Mouse (Mus musculus) CH12F3 (cell line): ENCODE measurements around the gene Rhbdl1.

Experiments
- in situ Hi-C: fragments of 300-500 bp; cut with MboI; formaldehyde crosslinking; loops from 2 replicates; pipeline ENCODE4 v1.14.3; 2020; ENCODE audit warnings: low sequenced_read_pairs

Gene Rhbdl1

DNA sequence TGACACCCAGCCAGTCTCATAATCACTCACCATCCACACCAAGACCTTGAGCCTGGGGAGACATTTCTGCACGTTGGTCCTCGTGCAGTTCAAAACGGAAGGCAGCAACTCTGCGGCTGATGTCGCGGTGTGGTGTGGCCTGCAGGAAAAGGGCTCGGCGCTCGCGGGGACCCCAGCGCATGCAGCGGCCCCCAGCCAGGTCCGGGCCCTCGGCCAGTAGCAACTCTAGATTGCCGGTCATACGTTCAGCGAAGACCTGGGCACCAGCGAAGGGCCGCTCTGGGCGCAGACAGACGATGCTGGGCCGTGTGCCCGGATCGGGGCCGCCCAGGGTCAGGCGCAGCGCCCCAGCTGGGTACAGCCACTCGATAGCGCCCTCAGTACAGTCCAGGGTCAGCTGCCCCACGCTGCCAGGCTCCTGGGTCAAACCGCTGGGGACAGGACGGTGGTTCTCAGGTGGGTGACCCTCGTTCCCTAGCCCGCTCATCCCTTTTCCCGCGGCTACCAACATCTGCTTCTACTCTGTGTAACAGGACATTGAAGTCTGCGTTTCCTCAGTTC lies 40.8 kb downstream of the Rhbdl1 start:
- in situ Hi-C loops: no loop called here

DNA sequence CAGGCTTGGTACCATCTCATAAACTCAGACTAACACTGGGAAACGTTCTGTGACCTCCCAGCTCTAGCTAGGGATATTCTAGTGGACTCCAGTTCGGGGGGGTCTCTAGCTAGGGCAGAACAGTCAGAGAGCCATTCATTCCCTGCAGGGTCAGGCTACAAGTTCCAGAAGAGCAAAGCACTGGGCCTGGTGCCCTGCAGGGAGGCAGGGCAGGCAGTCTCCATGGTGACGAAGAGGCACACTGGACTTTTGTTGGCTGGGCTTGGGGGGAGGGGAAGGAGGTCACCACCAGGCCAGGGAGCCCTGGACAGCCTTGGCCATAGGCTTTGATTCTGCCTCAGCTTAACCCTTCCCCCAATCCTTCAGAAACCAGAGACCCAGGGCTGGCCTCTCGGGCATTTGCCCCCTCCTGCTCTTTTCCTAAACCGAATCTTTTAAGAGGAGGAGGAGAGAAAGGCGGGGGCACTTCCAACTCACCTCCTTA lies 41.4 kb downstream of the Rhbdl1 start, which contains the start of gene AC134908.4:
Gene AC134908.4 (minus strand): TSS at position 51 of the 484 bp plus-strand sequence.
- in situ Hi-C loops: no loop called here

DNA sequence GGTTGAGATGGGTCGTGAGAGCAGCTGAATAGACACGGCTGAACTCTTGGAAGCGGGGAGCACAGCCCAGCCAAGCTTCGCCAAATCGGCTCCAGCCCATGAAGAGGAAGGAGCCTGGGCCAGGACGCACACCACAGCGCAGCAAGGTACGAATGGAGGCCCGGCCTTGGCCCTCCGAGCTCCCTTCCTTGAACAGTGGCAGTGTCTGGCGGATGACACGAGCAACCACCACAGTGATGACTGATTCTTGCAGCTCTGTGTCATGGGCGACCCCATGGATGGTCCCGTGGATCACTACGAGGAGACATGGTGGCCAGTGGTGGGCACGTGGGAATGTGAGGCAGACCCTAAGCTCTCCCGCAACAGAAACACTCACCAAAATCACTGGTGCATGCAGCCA lies 42.1 kb downstream of the Rhbdl1 start:
- in situ Hi-C loops: no loop called here

GRCm38 (mm10) chr17:25794197-25794596 lies 42.9 kb downstream of the Rhbdl1 start:
- in situ Hi-C loops: no loop called here

DNA sequence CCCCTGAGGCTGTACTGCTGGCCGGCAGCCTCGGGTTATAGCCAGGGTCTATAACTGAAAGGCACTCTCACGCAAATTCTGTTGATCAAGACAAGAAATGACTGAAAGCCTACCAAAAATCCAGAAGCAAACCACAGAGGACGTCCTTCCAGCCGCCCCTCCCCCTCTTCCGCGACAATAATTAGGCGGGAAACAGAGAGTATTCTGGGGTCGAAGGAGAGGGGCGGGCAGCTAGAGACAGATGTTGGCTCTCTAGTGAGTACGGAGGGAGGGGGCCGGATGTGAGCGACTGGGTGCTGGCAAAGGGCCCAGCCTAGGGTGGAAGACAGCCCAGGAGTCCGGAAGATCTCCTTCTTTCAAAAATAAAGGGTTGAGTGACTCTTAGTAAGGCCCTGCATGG lies 44.5 kb downstream of the Rhbdl1 start, which contains the start of gene Fam173a:
Gene Fam173a (minus strand): TSS at position 287 of the 400 bp plus-strand sequence.
- in situ Hi-C loops: no loop called here

- in situ Hi-C loops: no loop called here
These were observed 45.1 kb downstream of the Rhbdl1 start for GRCm38 (mm10) chr17:25791843-25792527.

GRCm38 (mm10) chr17:25791320-25791842 lies 45.7 kb downstream of the Rhbdl1 start:
- in situ Hi-C loops: no loop called here

GRCm38 (mm10) chr17:25786781-25787504 lies 50.2 kb downstream of the Rhbdl1 start:
- in situ Hi-C loops: no loop called here

DNA sequence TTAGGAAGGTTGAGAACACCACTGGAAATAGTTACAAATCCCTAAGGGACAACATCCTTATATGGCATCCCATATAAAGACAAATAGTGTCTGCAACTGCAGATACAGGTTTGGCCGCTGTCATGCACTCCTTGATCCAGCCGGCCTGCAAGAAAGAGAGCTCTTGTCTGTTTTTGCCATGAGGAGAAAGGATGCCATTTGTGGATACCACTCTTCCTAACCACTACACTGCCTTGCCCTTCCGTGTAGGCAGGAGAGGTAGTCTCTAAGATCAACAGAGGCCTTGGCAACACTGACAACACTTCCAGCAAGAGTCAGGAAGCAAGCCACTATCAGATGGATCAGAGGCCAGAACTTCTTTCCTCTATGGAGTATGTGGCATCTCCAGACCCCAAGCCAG lies 50.8 kb downstream of the Rhbdl1 start, which contains the start of gene Ccdc78:
Gene Ccdc78 (plus strand): TSS at position 301 of the 400 bp plus-strand sequence.
- in situ Hi-C loops: no loop called here

- in situ Hi-C loops: no loop called here
These were observed 51.8 kb downstream of the Rhbdl1 start, which contains the start of gene Haghl for GRCm38 (mm10) chr17:25785281-25785745. Gene Haghl (minus strand): TSS chr17:25785673.
